Mouse (Mus musculus): ENCODE measurements at regions not wholly inside any gene's neighbourhood (a gene's known extent, or its start where the extent isn't known, plus 50 kb on each side); places are given as distances from the start of the nearest gene placed in this dataset.

DNA sequence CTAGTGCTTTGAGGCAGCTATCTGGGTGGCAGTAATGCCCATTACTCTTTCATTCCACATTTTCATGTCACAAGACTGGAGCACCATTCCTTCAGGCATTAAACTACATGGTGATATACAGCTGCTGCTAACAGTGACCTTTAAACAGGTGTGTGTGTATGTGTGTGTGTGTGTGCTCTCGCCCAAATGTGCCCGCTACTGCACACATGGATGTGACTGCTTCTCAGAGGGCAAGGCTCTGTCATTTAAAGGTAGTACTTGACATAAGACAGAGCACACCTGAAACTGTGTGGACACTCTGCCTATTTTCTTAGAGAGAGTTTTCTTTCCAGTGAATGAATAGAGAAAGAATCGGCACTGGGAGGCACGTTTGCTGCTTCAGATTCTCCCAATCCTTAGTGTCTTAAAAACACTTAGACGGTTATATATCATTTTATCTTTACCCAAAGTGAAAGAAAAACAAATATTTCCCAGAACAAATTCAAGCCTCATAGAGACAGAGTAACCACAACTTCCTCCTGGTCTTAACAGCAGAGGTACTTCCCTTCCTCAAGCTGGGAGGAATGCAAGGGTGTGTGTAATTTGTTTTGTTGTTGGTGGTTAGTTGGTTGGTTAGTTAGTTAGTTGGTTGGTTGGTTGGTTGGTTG is 185.3 kb upstream of the Tusc1 start:
- no peaks in the 10 kb centered on the region for H3K27me3 ChIP-seq (ENCODE audit: control insufficient read depth in 1 of 2, insufficient read depth in 2 of 2, low read length in 2 of 2)
- no peaks in the 10 kb centered on the region for H3K79me2 ChIP-seq (ENCODE audit: control insufficient read depth, insufficient read depth, low read length, poor library complexity)
- H3K9ac ChIP-seq (ENCODE audit: control insufficient read depth, low read depth, low read length, poor library complexity, severe bottlenecking), result peak overlapping the region; percentile 63
- H3K27ac ChIP-seq (ENCODE audit: control insufficient read depth, low read depth, low read length), result peak overlapping the region; percentile 85
- H3K9me3 ChIP-seq (replicated peaks; ENCODE audit: insufficient read depth, low read length), result no peaks in the 10 kb centered on the region
- peak; percentile 86 for DNase-seq (ENCODE audit: low read depth, low spot score)
- peaks cover 8 to 17% of the 10 kb centered on the region in 2 experiments for H3K4me1 ChIP-seq (ENCODE audit: control insufficient read depth in 1 of 2, insufficient read depth in 2 of 2, low read length in 2 of 2)
- H3K4me3 ChIP-seq (ENCODE audit: control insufficient read depth in 1 of 2, insufficient read depth in 1 of 2, low read depth in 2 of 2, low read length in 2 of 2), result peak overlapping the region; percentile 56 to 58
- H3K36me3 ChIP-seq (ENCODE audit: control insufficient read depth in 1 of 2, insufficient read depth in 2 of 2, low read length in 2 of 2), result peaks cover 0 to 31% of the 10 kb centered on the region in 2 experiments; a peak in 2 of 4 replicates
- TF ChIP-seq NRF1 (IDR thresholded peaks at IDR 0.05; ENCODE audit: insufficient read depth, low read depth, low read length, poor library complexity, severe bottlenecking) (no peak), POLR2AphosphoS5 (IDR thresholded peaks at IDR 0.05; ENCODE audit: borderline replicate concordance, low read depth, low read length) (no peak), MYB (IDR thresholded peaks at IDR 0.05; ENCODE audit: low read depth, low read length) (peak; percentile 50), TCF12 (IDR thresholded peaks at IDR 0.05; ENCODE audit: low read depth, low read length) (peak; percentile 48; the same call in 1 of the 2 replicates), MAZ (IDR thresholded peaks at IDR 0.05; ENCODE audit: low read depth, low read length) (no peak), ZMIZ1 (IDR thresholded peaks at IDR 0.05; ENCODE audit: low read depth, low read length) (0 out of 2 replicates have a peak, but pooled peaks have one; percentile 33), MEF2A (IDR thresholded peaks at IDR 0.05; ENCODE audit: extremely low read depth, insufficient replicate concordance, low read depth, low read length, poor library complexity, severe bottlenecking) (no peak), GATA1 (IDR thresholded peaks at IDR 0.05; ENCODE audit: low read depth, low read length) (peak; percentile 77), KAT2A (conservative IDR thresholded peaks at IDR 0.05; ENCODE audit: low read depth, low read length) (no peak; the same call in 1 of the 2 replicates), CHD1 (IDR thresholded peaks at IDR 0.05; ENCODE audit: low read depth, low read length) (no peak), CHD2 (IDR thresholded peaks at IDR 0.05; ENCODE audit: low read length) (no peak), USF2 (IDR thresholded peaks at IDR 0.05; ENCODE audit: borderline replicate concordance in 1 of 2, insufficient read depth in 1 of 2, low read depth in 1 of 2, low read length in 2 of 2) (no peak), E2F4 (IDR thresholded peaks at IDR 0.05; ENCODE audit: borderline replicate concordance, low read depth, low read length) (no peak; the same call in 1 of the 2 replicates), CTCF (IDR thresholded peaks at IDR 0.05 in 2 of 3, conservative IDR thresholded peaks at IDR 0.05 in 1 of 3; ENCODE audit: control insufficient read depth in 1 of 3, insufficient read depth in 1 of 3, low read depth in 2 of 3, low read length in 3 of 3, poor library complexity in 1 of 3, severe bottlenecking in 1 of 3) (no peak), SMC3 (IDR thresholded peaks at IDR 0.05; ENCODE audit: low read depth, low read length) (no peak), POLR2A (IDR thresholded peaks at IDR 0.05; ENCODE audit: control insufficient read depth in 1 of 2, insufficient read depth in 1 of 2, low read depth in 1 of 2, low read length in 2 of 2, poor library complexity in 1 of 2) (0 out of 4 replicates have a peak, but pooled peaks of 1 of the 2 experiments have one; percentile 20), TAL1 (IDR thresholded peaks at IDR 0.05; ENCODE audit: low read length) (no peak), RAD21 (IDR thresholded peaks at IDR 0.05; ENCODE audit: low read depth, low read length) (no peak), MYC (IDR thresholded peaks at IDR 0.05; ENCODE audit: low read depth, low read length) (0 out of 2 replicates have a peak, but pooled peaks have one; percentile 22), UBTF (IDR thresholded peaks at IDR 0.05; ENCODE audit: borderline replicate concordance, insufficient read depth, low read depth, low read length) (no peak), ZNF384 (IDR thresholded peaks at IDR 0.05; ENCODE audit: low read depth, low read length) (no peak), HCFC1 (IDR thresholded peaks at IDR 0.05; ENCODE audit: low read depth, low read length) (peak; percentile 51; the same call in 1 of the 2 replicates), BHLHE40 (IDR thresholded peaks at IDR 0.05; ENCODE audit: borderline replicate concordance, low read depth, low read length) (peak; percentile 76; the same call in 1 of the 2 replicates), ZKSCAN1 (IDR thresholded peaks at IDR 0.05; ENCODE audit: low read depth, low read length) (no peak), MAX (IDR thresholded peaks at IDR 0.05; ENCODE audit: low read length) (peak; percentile 49), MAFK (IDR thresholded peaks at IDR 0.05; ENCODE audit: borderline replicate concordance, low read depth, low read length) (no peak), ZC3H11A (IDR thresholded peaks at IDR 0.05; ENCODE audit: low read depth, low read length) (no peak), ELF1 (IDR thresholded peaks at IDR 0.05; ENCODE audit: low read depth, low read length) (no peak), RCOR1 (IDR thresholded peaks at IDR 0.05; ENCODE audit: low read depth, low read length) (peak; percentile 80), POLR2AphosphoS2 (IDR thresholded peaks at IDR 0.05; ENCODE audit: low read length) (no peak), USF1 (IDR thresholded peaks at IDR 0.05; ENCODE audit: low read depth, low read length) (no peak), NELFE (IDR thresholded peaks at IDR 0.05; ENCODE audit: low read depth, low read length) (no peak), ETS1 (IDR thresholded peaks at IDR 0.05; ENCODE audit: low read depth, low read length) (peak; percentile 95), MXI1 (IDR thresholded peaks at IDR 0.05; ENCODE audit: low read depth, low read length) (peak; percentile 51; the same call in 1 of the 2 replicates), EP300 (IDR thresholded peaks at IDR 0.05; ENCODE audit: low read depth in 1 of 2, low read length in 2 of 2) (peak; percentile 92), JUND (IDR thresholded peaks at IDR 0.05; ENCODE audit: low read depth, low read length) (no peak)
